Mouse (Mus musculus): ENCODE measurements around the gene Pcdh15. TPM values are rescaled to one million over a fixed set of nuclear protein-coding genes. Genes with fewer than 3 reads are reported as not detected.

The Pcdh15 gene
- polyA plus RNA-seq, 1 experiment from 2014 or later: 0.62 TPM

DNA sequence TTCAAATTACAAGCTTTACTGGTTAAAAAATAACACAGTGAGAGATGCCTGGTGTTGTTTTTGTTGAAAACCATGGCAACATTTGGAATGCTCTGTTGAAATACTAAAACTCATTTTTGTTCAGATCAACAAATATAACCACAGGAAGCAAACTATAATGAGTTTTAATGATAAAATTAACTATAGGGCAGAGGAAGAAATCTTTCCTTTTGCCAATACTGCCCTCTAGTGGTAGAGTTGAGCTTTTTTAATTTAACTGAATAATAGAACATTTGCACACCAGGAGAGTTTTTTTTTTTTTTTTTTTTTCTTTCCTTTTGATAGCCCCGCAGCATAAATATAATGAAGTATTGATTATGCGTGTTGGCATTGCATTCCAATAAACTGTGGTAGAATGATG is 1364.8 kb downstream of the Pcdh15 start:
- H3K4me1 ChIP-seq (ENCODE audit: control insufficient read depth, insufficient read depth, low read length): no peaks in the 10 kb centered on the region
- H3K9ac ChIP-seq (ENCODE audit: low read depth, low read length): no peak overlapping the region
- H3K27me3 ChIP-seq (ENCODE audit: control insufficient read depth, insufficient read depth, low read length): no peaks in the 10 kb centered on the region
- no peak overlapping the region for H3K27ac ChIP-seq (ENCODE audit: low read depth, low read length)
- no peak overlapping the region for H3K4me3 ChIP-seq (ENCODE audit: low read length)
- H3K4me2 ChIP-seq (replicated peaks; ENCODE audit: low read depth, low read length): no peak overlapping the region
- H3K36me3 ChIP-seq (ENCODE audit: control insufficient read depth, insufficient read depth, low read length): no peaks in the 10 kb centered on the region
- WGBS: 32% methylated on average over 2 of the region's 2 CpGs
- H3K9me3 ChIP-seq (ENCODE audit: control insufficient read depth, low read length): no peaks in the 10 kb centered on the region
- ATAC-seq (ENCODE audit: low FRiP score, low TSS enrichment): no peak

DNA sequence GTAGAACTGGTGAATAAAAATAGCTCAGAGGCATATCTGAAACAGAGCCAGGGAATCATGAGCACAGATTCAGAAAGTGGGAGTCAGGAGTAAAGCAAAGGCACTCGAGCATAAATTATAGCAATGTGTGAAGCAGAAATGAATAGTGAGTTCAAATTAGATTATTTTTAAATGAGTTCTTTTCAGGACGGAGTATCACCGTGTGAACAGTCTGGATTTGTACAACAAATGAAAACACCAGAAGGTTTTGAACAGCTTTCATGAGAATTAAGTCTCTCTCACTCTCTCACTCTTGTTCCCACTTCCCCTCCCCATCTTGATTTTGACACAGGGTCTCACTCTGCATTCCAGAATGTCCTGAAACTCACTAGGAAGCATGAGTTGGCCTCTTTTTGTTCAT is 1381.6 kb downstream of the Pcdh15 start:
- no peak for ATAC-seq (ENCODE audit: low FRiP score, low TSS enrichment)
- WGBS: 71% methylated on average over 3 of the region's 3 CpGs

DNA sequence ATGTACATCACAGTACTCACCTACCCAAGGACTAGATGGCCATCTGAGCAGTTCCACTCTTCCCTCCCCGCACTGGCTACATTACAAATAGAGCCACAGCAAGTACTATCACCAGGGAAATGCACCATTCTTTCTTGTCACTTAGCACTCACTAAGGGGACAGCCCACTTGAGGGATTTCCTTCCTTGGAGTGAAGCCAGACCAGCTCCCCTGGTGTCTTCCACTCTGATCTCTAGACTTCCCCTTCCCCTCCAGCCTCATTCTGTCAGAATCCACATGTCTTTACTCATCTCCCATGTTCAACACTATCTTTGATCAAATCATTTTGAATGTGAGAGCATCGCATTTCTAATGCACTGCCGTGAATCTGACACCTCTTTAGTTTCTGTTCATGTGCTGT is 1413.2 kb downstream of the Pcdh15 start:
- H3K9ac ChIP-seq (ENCODE audit: low read depth, low read length): no peak overlapping the region
- no peak for ATAC-seq (ENCODE audit: low FRiP score, low TSS enrichment)
- 73% methylated on average over 3 of the region's 3 CpGs for WGBS

More for the DNA sequence above, 1381.6 kb downstream of the Pcdh15 start:
- Histone ChIP-seq H3K4me2 (replicated peaks; ENCODE audit: low read depth, low read length) (no peak overlapping the region), H3K9me3 (ENCODE audit: control insufficient read depth, low read length) (no peaks in the 10 kb centered on the region), H3K27ac (ENCODE audit: low read depth, low read length) (no peak overlapping the region), H3K4me3 (ENCODE audit: low read length) (no peak overlapping the region), H3K9ac (ENCODE audit: low read depth, low read length) (no peak overlapping the region), H3K27me3 (ENCODE audit: control insufficient read depth, insufficient read depth, low read length) (no peaks in the 10 kb centered on the region), H3K36me3 (ENCODE audit: control insufficient read depth, insufficient read depth, low read length) (no peaks in the 10 kb centered on the region), H3K4me1 (ENCODE audit: control insufficient read depth, insufficient read depth, low read length) (no peaks in the 10 kb centered on the region)

DNA sequence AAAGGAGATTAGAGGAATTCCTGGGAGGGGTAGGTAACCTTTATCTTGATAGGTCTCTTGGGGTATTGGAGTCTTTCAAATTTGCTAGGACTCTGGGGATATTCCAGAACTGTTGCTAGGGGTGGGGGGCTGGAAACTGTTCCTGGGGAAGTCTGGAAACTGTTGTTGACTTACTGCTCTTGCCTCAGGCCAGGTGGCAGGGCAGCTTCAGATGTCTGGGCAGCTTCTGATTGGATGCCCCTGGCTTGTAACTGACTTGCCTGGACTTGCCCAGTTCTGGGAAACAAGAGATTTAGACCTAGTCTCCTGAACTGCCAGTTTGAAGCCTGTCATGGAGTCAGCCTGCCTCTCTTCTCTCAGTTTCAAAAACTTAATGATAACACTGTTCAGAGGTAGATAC is 1414.6 kb downstream of the Pcdh15 start:
- ATAC-seq (ENCODE audit: low FRiP score, low TSS enrichment): no peak
- Histone ChIP-seq H3K27ac (ENCODE audit: low read depth, low read length) (no peak overlapping the region), H3K27me3 (ENCODE audit: control insufficient read depth, insufficient read depth, low read length) (no peaks in the 10 kb centered on the region), H3K4me2 (replicated peaks; ENCODE audit: low read depth, low read length) (no peak overlapping the region), H3K4me1 (ENCODE audit: control insufficient read depth, insufficient read depth, low read length) (no peaks in the 10 kb centered on the region), H3K9me3 (ENCODE audit: control insufficient read depth, low read length) (no peaks in the 10 kb centered on the region), H3K9ac (ENCODE audit: low read depth, low read length) (no peak overlapping the region), H3K4me3 (ENCODE audit: low read length) (no peak overlapping the region), H3K36me3 (ENCODE audit: control insufficient read depth, insufficient read depth, low read length) (no peaks in the 10 kb centered on the region)

More for the DNA sequence above, 1413.2 kb downstream of the Pcdh15 start:
- Histone ChIP-seq H3K4me1 (ENCODE audit: control insufficient read depth, insufficient read depth, low read length) (no peaks in the 10 kb centered on the region), H3K36me3 (ENCODE audit: control insufficient read depth, insufficient read depth, low read length) (no peaks in the 10 kb centered on the region), H3K27ac (ENCODE audit: low read depth, low read length) (no peak overlapping the region), H3K4me2 (replicated peaks; ENCODE audit: low read depth, low read length) (no peak overlapping the region), H3K27me3 (ENCODE audit: control insufficient read depth, insufficient read depth, low read length) (no peaks in the 10 kb centered on the region), H3K9me3 (ENCODE audit: control insufficient read depth, low read length) (no peaks in the 10 kb centered on the region), H3K4me3 (ENCODE audit: low read length) (no peak overlapping the region)

DNA sequence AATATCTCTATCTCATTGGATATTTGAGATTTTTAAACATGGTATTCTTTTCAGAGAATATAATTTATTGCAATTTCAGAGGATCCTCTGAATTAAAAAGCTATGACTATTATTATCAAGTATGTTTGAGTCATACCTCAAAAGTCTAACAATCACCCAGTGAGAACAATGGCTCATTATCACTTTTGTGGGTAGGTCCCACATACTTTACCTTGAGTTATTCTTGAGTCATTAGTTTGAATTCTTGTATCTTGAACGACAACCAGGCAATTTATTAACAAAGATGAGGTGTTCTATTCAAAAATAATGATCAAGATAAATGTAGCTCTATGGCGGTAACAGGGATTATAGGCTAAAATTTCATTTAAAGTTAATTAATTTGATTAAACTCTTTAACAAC is 1439.2 kb downstream of the Pcdh15 start:
- no peak for ATAC-seq (ENCODE audit: low FRiP score, low TSS enrichment)
- Histone ChIP-seq H3K36me3 (ENCODE audit: control insufficient read depth, insufficient read depth, low read length) (no peaks in the 10 kb centered on the region), H3K27me3 (ENCODE audit: control insufficient read depth, insufficient read depth, low read length) (no peaks in the 10 kb centered on the region), H3K9ac (ENCODE audit: low read depth, low read length) (no peak overlapping the region), H3K4me3 (ENCODE audit: low read length) (no peak overlapping the region), H3K4me2 (replicated peaks; ENCODE audit: low read depth, low read length) (no peak overlapping the region), H3K27ac (ENCODE audit: low read depth, low read length) (no peak overlapping the region), H3K4me1 (ENCODE audit: control insufficient read depth, insufficient read depth, low read length) (no peaks in the 10 kb centered on the region), H3K9me3 (ENCODE audit: control insufficient read depth, low read length) (no peaks in the 10 kb centered on the region)
- 88% methylated on average over 2 of the region's 2 CpGs for WGBS

DNA sequence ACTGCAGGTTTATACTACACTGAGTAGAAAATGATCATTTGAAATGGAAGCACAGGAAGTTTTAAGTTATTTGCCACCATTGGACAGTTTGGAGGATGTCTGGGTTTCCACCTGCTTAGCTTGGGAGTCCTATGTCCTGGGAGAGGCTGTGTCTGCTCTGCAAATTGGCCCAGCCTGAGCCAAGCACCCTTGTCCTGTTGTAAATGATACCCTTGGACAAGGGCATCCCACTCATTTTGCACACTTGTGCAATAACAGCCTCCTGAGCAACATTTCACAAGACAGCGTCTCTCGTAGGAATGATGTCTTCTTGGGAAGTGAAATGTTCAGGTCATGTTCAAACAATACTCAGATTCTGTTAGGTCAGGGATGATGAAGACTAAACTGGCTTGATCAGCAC is 1456.2 kb downstream of the Pcdh15 start:
- Histone ChIP-seq H3K36me3 (ENCODE audit: control insufficient read depth, insufficient read depth, low read length) (no peaks in the 10 kb centered on the region), H3K4me2 (replicated peaks; ENCODE audit: low read depth, low read length) (no peak overlapping the region), H3K4me3 (ENCODE audit: low read length) (no peak overlapping the region), H3K27ac (ENCODE audit: low read depth, low read length) (no peak overlapping the region), H3K9me3 (ENCODE audit: control insufficient read depth, low read length) (no peaks in the 10 kb centered on the region), H3K9ac (ENCODE audit: low read depth, low read length) (no peak overlapping the region), H3K27me3 (ENCODE audit: control insufficient read depth, insufficient read depth, low read length) (no peaks in the 10 kb centered on the region), H3K4me1 (ENCODE audit: control insufficient read depth, insufficient read depth, low read length) (no peaks in the 10 kb centered on the region)
- 13% methylated on average over 2 of the region's 2 CpGs for WGBS
- ATAC-seq (ENCODE audit: low FRiP score, low TSS enrichment): no peak; the same call in 1 of the 2 replicates

DNA sequence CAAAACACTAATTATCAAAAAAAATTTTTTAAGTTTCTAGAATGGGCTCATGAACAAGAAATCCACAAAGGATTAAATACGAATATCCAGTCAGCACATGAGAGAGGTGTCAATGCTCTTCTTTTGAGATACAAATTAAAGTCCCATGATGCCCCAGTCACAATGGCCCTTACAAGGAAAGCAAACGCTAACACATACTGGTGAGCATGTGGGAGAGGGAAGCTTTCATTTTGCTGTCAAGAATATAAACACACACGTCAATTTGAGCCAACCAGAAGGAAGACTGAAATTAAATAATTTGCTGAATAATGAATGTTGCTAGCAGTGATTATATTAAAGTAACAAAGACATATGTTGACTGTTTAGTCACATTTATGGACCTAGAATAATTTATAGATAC is 1470.5 kb downstream of the Pcdh15 start:
- Histone ChIP-seq H3K9ac (ENCODE audit: low read depth, low read length) (no peak overlapping the region), H3K4me2 (replicated peaks; ENCODE audit: low read depth, low read length) (no peak overlapping the region), H3K27ac (ENCODE audit: low read depth, low read length) (no peak overlapping the region), H3K9me3 (ENCODE audit: control insufficient read depth, low read length) (no peaks in the 10 kb centered on the region), H3K27me3 (ENCODE audit: control insufficient read depth, insufficient read depth, low read length) (no peaks in the 10 kb centered on the region), H3K36me3 (ENCODE audit: control insufficient read depth, insufficient read depth, low read length) (no peaks in the 10 kb centered on the region), H3K4me1 (ENCODE audit: control insufficient read depth, insufficient read depth, low read length) (no peaks in the 10 kb centered on the region), H3K4me3 (ENCODE audit: low read length) (no peak overlapping the region)
- ATAC-seq (ENCODE audit: low FRiP score, low TSS enrichment): no peak
- 74% methylated on average over 3 of the region's 3 CpGs for WGBS

DNA sequence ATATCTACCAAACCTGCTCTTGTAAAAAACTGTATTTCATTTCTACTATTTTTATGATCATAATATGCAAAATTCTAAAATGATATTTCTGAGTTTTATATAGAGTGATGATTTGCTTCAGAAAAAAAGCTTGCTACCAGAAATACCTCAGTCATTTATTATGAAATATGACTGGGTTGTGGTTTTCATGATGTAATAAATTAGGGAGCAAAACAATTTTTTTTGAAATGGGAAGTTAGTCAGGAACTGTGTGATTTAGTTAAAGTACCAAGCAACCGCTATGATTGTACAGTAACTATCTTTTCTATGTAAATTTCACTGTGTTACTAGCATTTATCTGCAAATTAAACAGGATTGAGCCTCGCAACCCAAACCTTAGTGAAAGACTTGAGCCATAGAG is 1480.8 kb downstream of the Pcdh15 start:
- Histone ChIP-seq H3K4me1 (ENCODE audit: control insufficient read depth, insufficient read depth, low read length) (no peaks in the 10 kb centered on the region), H3K9me3 (ENCODE audit: control insufficient read depth, low read length) (no peaks in the 10 kb centered on the region), H3K36me3 (ENCODE audit: control insufficient read depth, insufficient read depth, low read length) (no peaks in the 10 kb centered on the region), H3K4me2 (replicated peaks; ENCODE audit: low read depth, low read length) (no peak overlapping the region), H3K9ac (ENCODE audit: low read depth, low read length) (no peak overlapping the region), H3K4me3 (ENCODE audit: low read length) (no peak overlapping the region), H3K27ac (ENCODE audit: low read depth, low read length) (no peak overlapping the region), H3K27me3 (ENCODE audit: control insufficient read depth, insufficient read depth, low read length) (no peaks in the 10 kb centered on the region)
- ATAC-seq (ENCODE audit: low FRiP score, low TSS enrichment): no peak
- WGBS: 91% methylated on average over 2 of the region's 2 CpGs

DNA sequence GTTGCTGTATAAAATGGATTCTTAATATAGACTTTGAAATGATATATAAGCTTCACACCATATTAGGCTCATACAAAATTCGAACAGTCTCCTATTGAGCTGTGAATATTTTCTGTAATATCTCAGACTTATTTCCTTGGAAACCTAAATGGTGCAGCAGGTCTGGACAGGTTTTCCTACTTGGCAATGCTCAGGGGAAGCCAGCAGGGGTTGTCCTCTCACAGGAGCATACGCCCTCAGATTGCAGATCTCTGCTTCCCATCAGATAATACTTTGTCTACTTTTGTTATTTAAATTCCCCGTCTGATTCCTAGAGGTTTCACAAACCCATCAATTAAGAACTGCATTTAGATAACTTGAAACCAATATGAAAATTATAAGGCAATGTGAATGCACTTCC is 1492.7 kb downstream of the Pcdh15 start:
- Histone ChIP-seq H3K4me2 (replicated peaks; ENCODE audit: low read depth, low read length) (no peak overlapping the region), H3K4me3 (ENCODE audit: low read length) (no peak overlapping the region), H3K36me3 (ENCODE audit: control insufficient read depth, insufficient read depth, low read length) (no peaks in the 10 kb centered on the region), H3K27ac (ENCODE audit: low read depth, low read length) (no peak overlapping the region), H3K9me3 (ENCODE audit: control insufficient read depth, low read length) (no peaks in the 10 kb centered on the region), H3K4me1 (ENCODE audit: control insufficient read depth, insufficient read depth, low read length) (no peaks in the 10 kb centered on the region), H3K9ac (ENCODE audit: low read depth, low read length) (no peak overlapping the region), H3K27me3 (ENCODE audit: control insufficient read depth, insufficient read depth, low read length) (no peaks in the 10 kb centered on the region)
- 82% methylated on average over 3 of the region's 3 CpGs for WGBS
- no peak for ATAC-seq (ENCODE audit: low FRiP score, low TSS enrichment)

DNA sequence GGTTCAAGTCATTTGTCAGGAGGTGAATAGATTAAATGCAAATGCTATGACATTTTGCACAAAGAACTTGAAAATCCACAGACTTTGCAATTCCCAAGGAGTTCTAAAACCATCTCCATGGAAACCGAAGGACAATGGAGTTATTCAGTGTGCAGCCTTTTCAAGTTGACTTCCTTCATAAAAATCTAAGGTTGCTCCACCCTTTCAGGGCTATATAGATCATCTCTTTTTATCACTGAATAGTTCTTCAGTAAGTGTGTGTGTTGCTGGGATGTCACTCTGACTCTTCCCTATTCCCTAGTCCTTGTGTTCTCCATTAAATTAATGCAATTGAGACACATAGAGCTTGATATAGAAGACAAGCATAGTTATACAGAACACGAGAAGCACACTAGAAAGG is 1508.5 kb downstream of the Pcdh15 start:
- no peak overlapping the region for H3K27ac ChIP-seq (ENCODE audit: low read depth, low read length)
- 93% methylated on average over 2 of the region's 2 CpGs for WGBS
- no peak overlapping the region for H3K9ac ChIP-seq (ENCODE audit: low read depth, low read length)
- H3K9me3 ChIP-seq (ENCODE audit: control insufficient read depth, low read length): no peaks in the 10 kb centered on the region
- no peak for ATAC-seq (ENCODE audit: low FRiP score, low TSS enrichment)
- H3K27me3 ChIP-seq (ENCODE audit: control insufficient read depth, insufficient read depth, low read length): no peaks in the 10 kb centered on the region
- H3K4me3 ChIP-seq (ENCODE audit: low read length): no peak overlapping the region
- no peak overlapping the region for H3K4me2 ChIP-seq (replicated peaks; ENCODE audit: low read depth, low read length)
- no peaks in the 10 kb centered on the region for H3K4me1 ChIP-seq (ENCODE audit: control insufficient read depth, insufficient read depth, low read length)
- no peaks in the 10 kb centered on the region for H3K36me3 ChIP-seq (ENCODE audit: control insufficient read depth, insufficient read depth, low read length)
